Mouse (Mus musculus) midbrain, embryonic 15.5 days (tissue): ENCODE data around the gene Mlxipl. TPM values are rescaled to one million over a fixed set of nuclear protein-coding genes. Genes with fewer than 3 reads are reported as not detected.

ENCODE experiments used
- ATAC-seq: fragments of 200-750 bp; cut with Nextera tagmentation; replicated peaks from 2 replicates; pipeline ENCODE4 v1.8.0; 2017; ENCODE audit warnings: moderate TSS enrichment
- H3K27ac ChIP-seq: fragments of 300-500 bp; sonication (generic); 2 replicates; pipeline ENCODE4 v1.5.1; 2015; ENCODE audit warnings: mild to moderate bottlenecking, inconsistent platforms
- H3K27me3 ChIP-seq: fragments of 300-500 bp; sonication (generic); replicated peaks from 2 replicates; pipeline ENCODE4 v1.6.1; 2015; ENCODE audit warnings: inconsistent platforms
- H3K36me3 ChIP-seq: fragments of 300-500 bp; sonication (generic); replicated peaks from 2 replicates; pipeline ENCODE4 v1.6.1; 2015; ENCODE audit warnings: inconsistent platforms
- H3K4me1 ChIP-seq: fragments of 300-500 bp; sonication (generic); 2 replicates; pipeline ENCODE4 v1.6.1; 2015; ENCODE audit warnings: inconsistent platforms
- H3K4me2 ChIP-seq: fragments of 300-500 bp; sonication (generic); 2 replicates; pipeline ENCODE4 v1.6.1; 2015; ENCODE audit warnings: inconsistent platforms, mild to moderate bottlenecking, moderate library complexity
- H3K4me3 ChIP-seq: fragments of 300-500 bp; sonication (generic); 2 replicates; pipeline ENCODE4 v1.5.1; 2015; ENCODE audit warnings: mild to moderate bottlenecking, inconsistent platforms
- H3K9ac ChIP-seq: fragments of 300-500 bp; sonication (generic); 2 replicates; pipeline ENCODE4 v1.6.1; 2015; ENCODE audit warnings: mild to moderate bottlenecking, inconsistent platforms
- H3K9me3 ChIP-seq: fragments of 300-500 bp; sonication (generic); 2 replicates; pipeline ENCODE4 v1.6.1; 2016; ENCODE audit warnings: inconsistent platforms
- whole genome bisulfite sequencing: fragments of 180-500 bp; shearing (Covaris S2); methylation state at CpG from one replicate; pipeline ENCODE4 v1.1.7; 2015; ENCODE audit warnings: mixed read lengths; 5-methylcytosine and 5-hydroxymethylcytosine counted together
- polyA plus RNA-seq: library from polyadenylated mRNA; unstranded; fragments of >200 nt; fragmentation: Nextera tagmentation; extraction: Ambion mirVana; gene quantifications from 2 replicates; pipeline ENCODE4 v1.2.1, GENCODE M21; 2015

Mlxipl gene
- polyA plus RNA-seq, 1 experiment from 2014 or later = 0.81 TPM

DNA sequence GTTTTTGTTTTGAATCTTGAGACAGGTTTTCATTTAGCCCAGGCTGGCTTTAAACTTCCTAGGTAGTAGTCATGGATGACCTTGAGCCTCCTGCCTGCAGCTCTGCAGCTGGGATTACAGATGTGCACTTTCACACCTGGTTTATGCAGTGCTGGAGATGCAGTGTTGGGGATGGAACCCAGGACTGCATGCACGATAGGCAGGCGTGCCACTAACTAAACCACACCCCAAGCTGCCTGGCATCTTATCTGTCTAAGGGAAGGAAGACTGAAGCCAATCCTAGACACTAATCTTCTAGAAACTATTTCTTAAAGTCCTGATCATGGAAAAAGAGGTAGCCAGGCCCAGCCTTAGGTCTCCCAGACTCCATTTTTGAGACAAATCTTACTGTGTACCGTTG, 19.2 kb upstream of the Mlxipl start:
- no peak overlapping the region for H3K4me3 ChIP-seq
- no peak overlapping the region for H3K4me2 ChIP-seq
- H3K4me1 ChIP-seq = peaks cover 15% of the 10 kb centered on the region
- H3K9me3 ChIP-seq = no peaks in the 10 kb centered on the region
- no peak for ATAC-seq
- H3K27ac ChIP-seq = no peak overlapping the region
- 96% methylated on average over 3 of the region's 3 CpGs for WGBS
- H3K36me3 ChIP-seq = peaks cover 8% of the 10 kb centered on the region
- H3K27me3 ChIP-seq = no peaks in the 10 kb centered on the region
- no peak overlapping the region for H3K9ac ChIP-seq

DNA sequence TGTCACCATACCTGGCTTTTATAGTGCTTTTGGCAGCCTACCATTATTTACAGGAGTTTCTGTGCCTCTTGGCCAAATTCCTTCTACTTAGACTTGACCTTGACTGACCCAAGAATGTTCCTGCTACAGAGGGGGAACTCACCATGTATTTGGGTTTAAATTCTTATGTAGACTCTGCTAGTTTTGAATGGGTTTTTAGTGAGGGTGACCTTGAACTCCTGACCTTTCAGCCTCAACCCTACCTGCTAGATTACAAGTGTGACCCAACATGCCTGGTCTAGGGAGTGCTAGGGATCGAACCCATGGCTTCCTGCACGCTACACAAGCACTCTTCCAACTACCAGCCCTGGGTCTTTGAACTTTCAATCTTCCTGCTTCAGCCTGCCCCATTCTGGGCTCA, 17.6 kb upstream of the Mlxipl start:
- Histone ChIP-seq H3K27ac (no peak overlapping the region), H3K36me3 (peaks cover 8% of the 10 kb centered on the region; the same call in 1 of the 2 replicates), H3K9ac (no peak overlapping the region), H3K9me3 (no peaks in the 10 kb centered on the region), H3K27me3 (no peaks in the 10 kb centered on the region), H3K4me2 (no peak overlapping the region), H3K4me1 (peaks cover 20% of the 10 kb centered on the region), H3K4me3 (no peak overlapping the region)
- WGBS = 90% methylated on average over 2 of the region's 2 CpGs
- ATAC-seq = no peak

DNA sequence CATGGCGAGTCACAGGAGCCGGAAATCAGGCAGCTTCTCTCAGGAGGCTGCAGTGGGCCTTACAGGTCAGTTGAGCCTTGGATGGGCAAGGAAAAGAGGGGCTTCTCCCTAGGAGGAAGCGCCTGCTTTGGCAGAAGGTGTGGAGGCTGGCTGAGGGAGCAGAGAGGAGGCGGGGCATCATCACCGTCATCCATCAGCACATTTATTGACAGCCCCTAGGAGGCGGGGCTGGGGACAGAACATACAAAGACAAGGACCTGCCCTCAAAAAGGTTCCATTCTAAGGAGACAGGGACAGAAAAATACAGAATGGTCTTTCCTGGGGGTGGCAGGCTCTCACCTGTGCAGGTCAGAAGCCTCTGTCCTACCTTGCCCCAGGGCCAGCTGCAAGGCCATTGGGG, 17.0 kb upstream of the Mlxipl start:
- Histone ChIP-seq H3K4me2 (no peak overlapping the region), H3K36me3 (peaks cover 8% of the 10 kb centered on the region; the same call in 1 of the 2 replicates), H3K9ac (no peak overlapping the region), H3K4me3 (no peak overlapping the region), H3K27ac (no peak overlapping the region), H3K4me1 (peaks cover 20% of the 10 kb centered on the region), H3K9me3 (no peaks in the 10 kb centered on the region), H3K27me3 (no peaks in the 10 kb centered on the region)
- ATAC-seq = no peak
- 73% methylated on average over 6 of the region's 6 CpGs for WGBS

DNA sequence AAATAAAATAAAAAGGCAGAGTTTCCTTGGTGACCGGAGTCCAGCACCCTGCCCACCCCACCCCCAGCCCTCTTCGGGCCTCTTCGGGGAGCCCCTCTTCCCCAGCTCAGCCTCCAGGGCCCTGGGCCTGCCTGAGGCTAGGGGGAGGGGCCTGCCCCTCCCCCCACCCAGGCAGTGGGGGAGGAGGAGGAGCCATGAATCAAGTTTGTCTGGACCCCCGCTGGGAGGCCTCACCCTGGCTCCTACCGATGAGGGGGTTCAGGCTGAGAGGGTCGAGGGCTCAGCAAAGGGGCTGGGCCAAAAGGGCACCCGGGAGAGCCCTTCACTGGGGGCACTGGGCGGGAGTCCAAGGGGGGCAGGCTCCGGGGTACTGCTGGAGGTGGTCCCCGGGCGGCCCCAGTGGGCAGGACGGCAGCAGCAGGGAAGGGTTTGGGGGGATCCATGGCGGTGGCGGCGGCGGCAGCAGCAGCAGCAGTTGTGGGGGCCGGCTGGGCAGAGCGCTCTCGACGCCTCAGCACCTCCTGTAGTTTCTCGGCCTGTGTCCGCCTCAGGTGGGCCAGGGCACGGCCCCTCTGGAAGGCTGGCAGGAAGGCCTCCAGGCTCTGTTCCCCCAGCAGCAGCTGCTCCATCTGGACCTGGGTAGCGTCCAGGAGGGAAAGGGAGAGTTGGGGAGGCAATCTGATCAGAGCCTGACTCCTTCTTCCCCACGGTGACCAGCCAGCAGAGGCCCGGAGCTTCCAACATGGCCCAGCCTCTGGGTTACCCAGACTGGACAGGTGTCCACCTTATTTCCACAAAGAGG, 16.1 kb upstream of the Mlxipl start:
- peaks cover 22% of the 10 kb centered on the region for H3K4me1 ChIP-seq
- peaks cover 8% of the 10 kb centered on the region; the same call in 1 of the 2 replicates for H3K36me3 ChIP-seq
- no peak overlapping the region for H3K4me3 ChIP-seq
- H3K4me2 ChIP-seq = no peak overlapping the region
- ATAC-seq = no peak
- H3K27ac ChIP-seq = no peak overlapping the region
- no peak overlapping the region for H3K9ac ChIP-seq
- no peaks in the 10 kb centered on the region for H3K9me3 ChIP-seq
- 29% methylated on average over 24 of the region's 26 CpGs for WGBS
- no peaks in the 10 kb centered on the region for H3K27me3 ChIP-seq

DNA sequence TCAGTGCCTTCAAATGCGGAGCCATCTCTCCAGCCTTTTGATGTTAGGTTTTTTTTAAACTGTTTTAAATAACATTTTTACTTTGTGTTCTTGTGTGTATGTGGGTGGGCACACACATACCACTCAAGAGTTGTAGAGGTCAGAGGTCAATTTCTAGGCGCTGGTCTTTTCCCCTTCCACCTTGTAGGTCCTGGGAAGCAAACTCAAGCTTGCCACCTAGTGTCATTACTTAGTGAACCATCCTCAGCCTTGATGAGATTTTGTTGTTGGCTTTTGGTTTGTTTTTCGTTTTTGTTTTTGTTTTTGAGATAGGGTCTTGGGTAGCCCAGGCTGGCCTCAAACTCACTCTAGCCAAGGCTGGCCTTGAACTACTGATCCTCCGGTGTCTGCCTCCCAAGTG, 14.0 kb upstream of the Mlxipl start:
- Histone ChIP-seq H3K4me1 (peaks cover 24% of the 10 kb centered on the region), H3K27me3 (no peaks in the 10 kb centered on the region), H3K9me3 (no peaks in the 10 kb centered on the region), H3K4me2 (0 out of 2 replicates have a peak overlapping the region, but pooled peaks have one; percentile 67), H3K36me3 (peaks cover 8% of the 10 kb centered on the region; the same call in 1 of the 2 replicates), H3K4me3 (no peak overlapping the region), H3K27ac (no peak overlapping the region), H3K9ac (no peak overlapping the region)
- no peak for ATAC-seq
- 72% methylated on average over 4 of the region's 4 CpGs for WGBS

DNA sequence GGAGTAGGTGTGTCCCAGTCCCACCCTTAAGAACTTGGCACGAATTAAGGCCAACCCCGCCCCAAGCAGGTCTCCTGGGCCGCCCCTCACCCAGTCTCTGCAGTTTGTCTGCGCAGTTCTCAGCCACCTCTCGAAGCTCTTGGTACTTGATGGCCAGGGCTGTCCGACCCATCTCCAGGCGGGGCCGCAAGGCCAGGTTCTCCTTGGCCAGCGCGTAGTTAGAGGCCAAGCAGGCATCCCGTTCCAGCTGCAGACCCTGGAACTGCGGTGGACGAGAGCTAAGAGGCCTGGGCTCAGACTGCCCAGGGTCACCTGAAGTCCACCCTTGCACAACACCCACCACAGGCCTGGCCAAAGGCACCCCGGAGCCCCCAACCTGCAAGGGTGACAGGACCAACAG, 13.3 kb upstream of the Mlxipl start:
- Histone ChIP-seq H3K36me3 (peaks cover 8% of the 10 kb centered on the region; the same call in 1 of the 2 replicates), H3K4me1 (peaks cover 24% of the 10 kb centered on the region), H3K9ac (peak overlapping the region; percentile 100), H3K9me3 (no peaks in the 10 kb centered on the region), H3K4me2 (peak overlapping the region; percentile 67), H3K27me3 (no peaks in the 10 kb centered on the region), H3K4me3 (peak overlapping the region; percentile 100), H3K27ac (peak overlapping the region; percentile 95; the same call in 1 of the 2 replicates)
- WGBS = 91% methylated on average over 14 of the region's 14 CpGs
- ATAC-seq = no peak

DNA sequence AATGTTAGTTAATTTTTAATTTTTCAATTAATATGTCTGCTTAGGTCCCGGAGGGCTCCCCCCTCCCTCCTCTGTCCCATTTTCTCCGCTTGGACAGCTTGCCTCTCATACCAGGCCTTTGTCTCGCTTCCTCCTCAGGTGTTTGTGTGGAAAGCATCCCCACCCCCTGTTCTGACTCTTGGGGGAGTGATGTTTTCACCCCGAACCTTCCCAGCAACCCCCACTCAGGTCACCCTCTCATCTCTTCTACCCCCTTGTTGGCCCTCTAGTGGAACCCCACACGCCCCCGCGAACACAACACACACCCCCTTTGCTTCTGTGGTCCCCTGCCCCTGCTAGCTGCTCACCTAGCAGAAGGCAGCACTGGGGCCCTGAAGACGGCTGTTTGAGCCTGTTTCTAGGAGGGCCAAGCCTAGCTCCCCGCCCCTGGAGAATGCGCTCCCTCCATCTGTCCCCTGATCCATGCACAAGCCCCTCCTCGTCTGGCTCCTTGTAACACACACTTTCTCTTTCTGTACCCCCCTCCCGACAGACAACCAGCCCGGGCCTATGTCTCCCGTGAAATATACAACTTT, 12.7 kb upstream of the Mlxipl start:
- Histone ChIP-seq H3K36me3 (peaks cover 8% of the 10 kb centered on the region; the same call in 1 of the 2 replicates), H3K9ac (peak overlapping the region; percentile 100), H3K27me3 (no peaks in the 10 kb centered on the region), H3K4me2 (peak overlapping the region; percentile 67), H3K9me3 (no peaks in the 10 kb centered on the region), H3K4me3 (peak overlapping the region; percentile 100), H3K4me1 (peaks cover 24% of the 10 kb centered on the region), H3K27ac (peak overlapping the region; percentile 95)
- 11% methylated on average over 14 of the region's 14 CpGs for WGBS
- peak; percentile 53 for ATAC-seq

DNA sequence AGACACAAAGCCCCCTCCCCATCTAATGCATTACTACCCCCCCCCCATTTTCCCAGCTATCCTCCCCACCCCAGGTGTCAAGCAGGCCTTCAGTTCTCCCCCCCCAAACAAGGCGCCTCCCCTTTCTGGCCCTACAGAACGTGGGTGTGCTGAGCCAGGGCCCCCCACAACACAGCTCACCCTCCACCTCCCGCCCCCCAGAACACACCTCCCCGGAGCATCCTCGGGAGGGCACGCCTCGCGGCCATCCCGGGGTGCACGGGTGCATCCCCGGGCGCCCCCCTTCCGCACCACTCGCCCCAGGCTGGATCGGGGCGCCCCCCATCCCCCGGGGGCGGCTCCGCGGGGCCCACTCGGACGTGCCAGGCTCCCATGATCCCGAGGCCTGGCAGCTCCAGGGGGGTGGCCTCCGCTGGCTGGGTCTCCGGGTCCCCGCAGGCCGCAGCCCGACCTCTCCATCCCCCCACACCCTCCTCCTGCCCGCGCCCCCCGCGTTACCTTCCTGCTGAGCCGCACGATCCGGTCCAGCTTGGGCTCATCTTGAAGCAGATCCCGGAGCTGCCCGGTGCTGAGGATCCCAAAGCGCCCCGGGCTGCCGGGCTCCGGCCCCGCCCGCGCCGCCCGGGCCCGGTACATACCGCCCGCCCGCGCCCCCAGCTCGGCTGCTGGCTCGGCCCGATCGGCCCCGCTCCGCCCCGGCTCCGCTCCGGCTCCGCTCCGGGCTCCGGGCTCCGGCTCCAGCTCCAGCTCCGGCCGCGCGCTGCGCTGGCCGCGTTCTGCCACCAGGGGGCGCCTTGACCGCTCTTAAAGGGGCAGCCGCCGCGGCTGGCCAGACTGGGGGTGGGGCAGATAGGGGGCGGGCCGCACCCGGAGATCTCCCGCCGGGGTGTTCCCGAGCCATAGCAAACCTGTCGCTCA, 11.9 kb upstream of the Mlxipl start, which contains the start of gene Vps37d:
Gene Vps37d, minus strand, starts transcription at position 703 of the 918 bp plus-strand sequence.
- Histone ChIP-seq H3K4me1 (peaks cover 24% of the 10 kb centered on the region), H3K4me3 (peak within 1 kb of the TSS; percentile 100), H3K9ac (peak within 1 kb of the TSS; percentile 100), H3K36me3 (peaks cover 2% of the 10 kb centered on the region; the same call in 1 of the 2 replicates), H3K27me3 (no peaks in the 10 kb centered on the region), H3K4me2 (peak within 1 kb of the TSS; percentile 67), H3K27ac (peak within 1 kb of the TSS; percentile 95), H3K9me3 (no peaks in the 10 kb centered on the region)
- under 1% methylated on average over 70 of the region's 83 CpGs for WGBS
- peak; percentile 84 for ATAC-seq

DNA sequence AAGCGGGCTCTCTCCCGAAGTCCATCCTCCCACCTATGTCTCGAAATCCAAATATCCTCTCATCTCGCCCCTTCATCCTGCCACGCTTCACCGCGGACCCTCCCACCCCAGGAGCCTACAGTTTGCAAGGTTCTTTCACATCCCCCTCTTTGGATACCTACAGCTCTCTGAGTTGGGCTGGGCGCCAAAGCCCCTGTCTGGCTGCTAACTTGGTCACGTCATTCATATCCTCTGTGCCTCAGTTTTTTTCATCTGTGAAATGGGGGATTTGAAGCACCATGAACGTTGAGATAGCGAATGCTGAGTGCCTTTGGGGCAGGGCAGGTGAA, 11.2 kb upstream of the Mlxipl start:
- H3K27me3 ChIP-seq = no peaks in the 10 kb centered on the region
- peak; percentile 45; the same call in 1 of the 2 replicates for ATAC-seq
- H3K36me3 ChIP-seq = no peaks in the 10 kb centered on the region; the same call in 1 of the 2 replicates
- peak overlapping the region; percentile 100 for H3K9ac ChIP-seq
- peak overlapping the region; percentile 95 for H3K27ac ChIP-seq
- H3K4me3 ChIP-seq = peak overlapping the region; percentile 100
- no peaks in the 10 kb centered on the region for H3K9me3 ChIP-seq
- H3K4me1 ChIP-seq = peaks cover 22% of the 10 kb centered on the region
- peak overlapping the region; percentile 67 for H3K4me2 ChIP-seq
- WGBS = 2% methylated on average over 11 of the region's 11 CpGs

DNA sequence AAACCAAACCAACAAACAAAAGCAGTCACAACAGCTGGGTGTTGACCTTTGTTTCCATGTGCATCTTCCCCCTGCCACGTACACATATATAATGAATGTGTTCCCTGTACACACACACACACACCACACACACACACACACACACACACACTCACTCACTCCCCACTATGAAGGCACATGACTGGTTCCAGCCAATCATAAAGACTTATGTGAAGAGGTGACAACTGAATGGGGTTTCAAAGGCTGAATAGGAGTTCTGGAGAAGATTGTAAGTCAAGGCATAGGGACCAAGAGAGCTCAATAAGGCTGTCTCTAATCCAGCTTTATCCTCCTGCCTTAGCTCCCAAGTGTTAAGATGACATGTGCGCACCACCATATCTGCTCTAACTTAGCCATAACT, 10.1 kb upstream of the Mlxipl start:
- H3K9ac ChIP-seq = no peak overlapping the region
- WGBS = 90% methylated on average over 2 of the region's 2 CpGs
- no peak for ATAC-seq

DNA sequence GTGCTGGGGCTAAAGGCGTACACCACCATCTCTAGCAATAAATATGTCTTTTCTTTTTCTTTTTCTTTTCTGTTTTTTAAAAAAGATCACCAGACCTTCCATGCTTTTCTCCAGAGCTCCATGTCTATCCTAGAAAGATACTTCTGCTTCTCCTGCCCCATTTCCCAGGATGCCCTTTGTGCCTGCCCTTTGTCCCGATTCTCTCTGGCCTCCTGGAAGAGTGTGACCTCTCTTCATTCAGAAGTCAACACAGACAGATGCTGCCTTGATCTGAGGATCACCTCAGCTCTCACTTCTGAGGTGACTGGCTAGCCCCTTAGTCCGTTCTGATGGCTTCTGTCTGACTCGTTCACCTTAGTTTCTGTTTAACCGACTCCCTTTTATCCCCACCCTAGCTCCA, 9.2 kb upstream of the Mlxipl start:
- 82% methylated on average over 5 of the region's 5 CpGs for WGBS
- ATAC-seq = no peak
- H3K27ac ChIP-seq = no peak overlapping the region
- H3K4me3 ChIP-seq = no peak overlapping the region
- no peaks in the 10 kb centered on the region for H3K27me3 ChIP-seq
- H3K9me3 ChIP-seq = no peaks in the 10 kb centered on the region
- H3K4me1 ChIP-seq = peaks cover 16% of the 10 kb centered on the region
- no peak overlapping the region for H3K4me2 ChIP-seq
- H3K9ac ChIP-seq = no peak overlapping the region
- H3K36me3 ChIP-seq = no peaks in the 10 kb centered on the region; the same call in 1 of the 2 replicates

More for the DNA sequence above, 10.1 kb upstream of the Mlxipl start:
- H3K4me2 ChIP-seq = no peak overlapping the region
- H3K4me3 ChIP-seq = no peak overlapping the region
- H3K27me3 ChIP-seq = no peaks in the 10 kb centered on the region
- H3K4me1 ChIP-seq = peaks cover 16% of the 10 kb centered on the region
- H3K27ac ChIP-seq = no peak overlapping the region
- no peaks in the 10 kb centered on the region for H3K9me3 ChIP-seq
- no peaks in the 10 kb centered on the region; the same call in 1 of the 2 replicates for H3K36me3 ChIP-seq

DNA sequence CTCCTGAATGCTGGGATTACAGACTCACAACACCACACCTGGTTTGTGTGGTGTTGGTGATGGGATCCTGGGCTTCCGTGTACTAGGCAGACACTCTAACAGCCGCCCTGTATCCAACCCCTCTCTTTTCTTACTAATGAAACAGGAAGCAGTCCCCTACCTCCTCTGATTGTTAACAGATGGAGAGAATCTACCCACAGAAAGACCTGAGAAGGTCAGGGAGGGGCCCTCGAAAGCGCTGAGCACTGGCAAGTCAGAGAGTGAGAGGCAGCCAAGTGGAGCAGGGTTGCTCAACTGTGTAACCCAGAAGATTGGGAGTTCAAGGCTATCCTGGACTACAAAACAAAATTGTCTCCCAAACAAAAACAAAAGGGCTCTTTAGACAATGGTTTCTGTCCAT, 2.8 kb upstream of the Mlxipl start:
- 68% methylated on average over 4 of the region's 4 CpGs for WGBS
- no peak overlapping the region for H3K9ac ChIP-seq
- no peak for ATAC-seq
- H3K9me3 ChIP-seq = no peaks in the 10 kb centered on the region
- H3K4me1 ChIP-seq = no peaks in the 10 kb centered on the region
- peaks cover 40% of the 10 kb centered on the region for H3K27me3 ChIP-seq
- H3K4me2 ChIP-seq = no peak overlapping the region
- no peak overlapping the region for H3K4me3 ChIP-seq
- no peaks in the 10 kb centered on the region for H3K36me3 ChIP-seq
- H3K27ac ChIP-seq = no peak overlapping the region
